Mouse (Mus musculus) brain, embryonic 14.5 days (tissue): Measurements from ENCODE around the gene Med15.

Experiments
- CTCF ChIP-seq: fragments of 200-500 bp; IDR thresholded peaks from 2 replicates; pipeline ENCODE4 v1.5.1; 2012; ENCODE audit warnings: inconsistent platforms, mild to moderate bottlenecking, moderate library complexity, borderline replicate concordance; ENCODE audit not compliant: insufficient read depth, insufficient read length; ENCODE audit errors: extremely low read depth
- POLR2A ChIP-seq: fragments of 200-500 bp; IDR thresholded peaks from 2 replicates; pipeline ENCODE4 v1.6.1; 2012; ENCODE audit warnings: mild to moderate bottlenecking, inconsistent platforms, borderline replicate concordance; ENCODE audit not compliant: poor library complexity, insufficient read depth, insufficient read length, severe bottlenecking; ENCODE audit errors: extremely low read depth

GRCm38 (mm10) chr16:17753001-17753400 lies 20.3 kb upstream of the Med15 start:
- TF ChIP-seq CTCF (no peak), POLR2A (no peak)
